Mouse (Mus musculus) spleen, adult 12 weeks (tissue): ENCODE results near the gene Tmem209.
A peak's percentile ranks its signal among the peaks of the same experiment; 100 is the strongest.

Experiments
- DNase-seq: peaks from one replicate; pipeline ENCODE4 v3.0.0; 2022; ENCODE audit warnings: low spot score

Tmem209 gene

GRCm38 (mm10) chr6:30461755-30462344 is 47.7 kb downstream of the Tmem209 start:
- no peak for DNase-seq

DNA sequence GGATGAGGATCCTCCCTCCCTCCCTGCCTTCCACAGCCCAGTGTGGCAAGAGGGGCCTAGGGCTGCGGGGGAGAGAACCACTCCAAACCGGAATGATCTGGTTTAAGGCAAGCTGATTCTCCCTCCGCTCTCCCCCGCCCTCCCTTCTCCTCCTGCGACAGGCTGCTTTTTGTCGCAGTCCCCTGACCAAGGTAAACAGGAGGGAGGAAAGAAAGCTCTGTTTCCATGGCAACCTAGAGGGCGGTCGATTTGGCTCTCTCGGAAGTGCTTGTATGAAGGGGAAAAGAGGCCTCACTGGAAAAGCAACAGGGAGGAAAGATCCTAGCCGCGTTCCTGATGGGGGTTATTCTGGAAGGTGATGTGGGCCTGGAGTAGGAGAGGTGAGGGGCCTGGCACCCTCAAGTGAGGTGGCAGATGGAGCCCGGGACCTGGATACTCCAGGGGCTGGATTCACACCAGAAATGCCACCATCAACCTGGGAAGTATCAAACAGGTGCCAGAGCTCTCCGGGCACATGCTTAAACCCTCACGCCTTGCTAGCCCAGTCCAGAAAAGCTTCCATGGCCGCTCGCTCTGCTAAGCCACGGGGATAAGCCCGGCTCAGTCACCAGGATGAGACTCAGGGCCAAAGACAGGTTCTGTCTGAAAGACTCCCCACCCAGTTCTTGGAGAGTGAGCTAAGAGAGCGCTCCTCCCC is 48.7 kb downstream of the Tmem209 start:
- no peak for DNase-seq

GRCm38 (mm10) chr6:30459811-30460749 is 49.5 kb downstream of the Tmem209 start:
- peak; percentile 57 for DNase-seq

GRCm38 (mm10) chr6:30459056-30459747 is 50.4 kb downstream of the Tmem209 start:
- no peak for DNase-seq

DNA sequence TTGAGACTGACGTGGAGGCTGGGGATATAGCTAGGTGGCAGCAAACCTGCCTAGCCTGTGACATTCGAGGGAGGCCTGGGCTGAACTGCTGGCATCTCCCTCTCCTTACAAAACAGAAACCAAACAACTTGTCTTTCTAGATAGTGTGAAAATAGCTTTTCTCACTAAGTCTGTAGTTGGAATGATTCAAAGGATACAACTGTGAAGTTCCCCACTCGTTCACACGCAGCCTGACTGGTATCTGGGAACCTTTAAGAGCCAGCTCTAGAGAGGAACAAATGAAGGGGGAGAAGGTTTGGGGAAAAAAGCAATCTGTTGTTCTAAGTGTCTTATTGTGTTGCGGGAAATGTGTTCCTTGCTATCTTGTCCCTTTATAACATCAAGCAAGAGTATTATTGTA is 51.0 kb downstream of the Tmem209 start:
- DNase-seq, result no peak

DNA sequence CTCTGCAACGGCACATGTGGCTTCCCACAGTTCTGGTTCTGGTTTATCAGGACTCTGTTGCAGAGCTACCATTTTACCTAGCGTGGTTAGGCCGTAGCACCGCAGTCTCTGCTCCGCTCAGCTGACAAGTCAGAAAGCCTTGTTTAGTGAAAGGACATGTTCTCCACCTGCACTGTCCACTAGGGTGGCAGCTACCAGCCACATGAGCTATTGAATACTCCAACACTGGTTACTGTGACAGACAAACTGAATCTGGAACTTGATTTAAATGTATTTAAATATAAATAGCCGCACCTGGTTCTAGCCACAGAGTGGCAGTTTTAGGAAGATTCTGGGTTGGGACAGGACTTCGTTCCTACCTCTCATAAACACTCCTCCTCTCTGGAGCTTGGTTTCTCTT is 52.6 kb downstream of the Tmem209 start:
- no peak for DNase-seq

DNA sequence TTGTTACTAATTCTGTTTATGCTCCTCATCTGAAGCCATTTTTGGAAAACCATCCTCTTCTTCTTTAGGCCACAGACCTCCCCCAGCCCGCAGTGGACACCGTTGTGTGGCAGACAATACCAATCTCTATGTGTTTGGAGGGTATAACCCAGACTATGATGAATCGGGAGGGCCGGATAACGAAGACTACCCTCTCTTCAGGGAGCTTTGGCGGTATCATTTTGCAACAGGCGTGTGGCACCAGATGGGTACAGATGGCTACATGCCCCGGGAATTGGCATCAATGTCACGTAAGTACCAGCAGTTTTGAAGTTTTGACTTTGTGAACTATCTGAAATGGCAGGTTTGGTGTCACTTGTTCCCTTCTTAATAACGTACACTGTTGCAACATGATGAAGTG is 70.0 kb downstream of the Tmem209 start:
- no peak for DNase-seq

GRCm38 (mm10) chr6:30437054-30437453 is 72.5 kb downstream of the Tmem209 start:
- DNase-seq, result no peak

GRCm38 (mm10) chr6:30436476-30436875 is 73.1 kb downstream of the Tmem209 start:
- no peak for DNase-seq

DNA sequence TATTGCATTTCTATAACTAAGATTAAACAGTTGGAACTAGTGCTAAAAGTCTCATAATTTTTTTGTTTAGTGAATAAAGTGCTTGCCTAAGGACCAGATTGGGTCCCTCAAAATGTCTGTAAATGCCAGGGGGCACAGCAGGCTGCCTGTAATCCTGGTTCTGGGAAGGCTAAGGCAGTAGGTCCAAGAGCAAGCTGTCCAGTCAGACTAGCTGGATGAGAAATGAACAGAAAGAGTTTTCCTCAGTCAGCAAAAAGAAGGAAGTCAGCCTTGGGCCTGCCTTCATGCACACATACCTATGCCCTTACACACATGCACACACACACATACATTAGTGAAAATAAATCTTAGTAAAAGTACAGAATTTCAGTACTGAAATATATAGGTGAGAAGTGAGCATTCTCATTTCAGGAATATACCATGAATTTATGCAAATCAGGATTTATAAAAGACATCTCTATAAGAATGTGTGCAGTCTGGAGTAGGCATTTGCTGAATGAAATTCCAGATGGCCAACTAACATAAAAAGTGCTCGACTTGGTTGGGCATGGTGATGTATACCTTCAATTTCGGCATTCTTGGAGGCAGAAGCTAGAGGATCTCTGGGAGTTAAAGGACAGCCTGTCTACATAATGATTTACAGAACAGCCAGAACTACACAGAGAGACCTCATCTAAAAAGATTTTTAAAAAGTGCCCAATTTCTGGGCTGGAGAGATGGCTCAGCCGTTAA is 77.0 kb downstream of the Tmem209 start:
- no peak for DNase-seq
